Mouse (Mus musculus): Measurements from ENCODE around the gene Oas1f.
"Not testable (repeated sequence)": the region's sequence is repeated elsewhere in the genome, so short reads cannot be mapped to it uniquely, and the experiment has no call there.

Oas1f gene

DNA sequence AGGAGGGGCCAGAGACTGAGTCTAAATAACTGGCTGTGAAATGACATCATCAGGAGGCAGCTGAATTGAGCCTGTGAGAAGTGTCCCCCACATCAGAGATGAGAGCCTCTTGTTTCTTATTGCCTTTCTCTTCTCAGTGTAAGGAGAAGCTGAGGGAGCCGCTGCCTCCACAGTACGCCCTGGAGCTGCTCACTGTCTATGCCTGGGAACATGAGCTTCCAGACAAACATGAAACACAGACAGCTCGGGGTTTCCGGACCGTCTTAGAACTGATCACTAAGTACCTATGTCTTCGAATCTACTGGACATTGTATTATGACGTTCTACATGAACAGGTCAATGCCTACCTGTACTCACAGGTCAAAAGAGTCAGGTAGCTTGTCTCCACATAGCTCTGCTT lies 23.6 kb downstream of the Oas1f start:
- in situ Hi-C loops (cut with MboI, MseI) = no loop called here

DNA sequence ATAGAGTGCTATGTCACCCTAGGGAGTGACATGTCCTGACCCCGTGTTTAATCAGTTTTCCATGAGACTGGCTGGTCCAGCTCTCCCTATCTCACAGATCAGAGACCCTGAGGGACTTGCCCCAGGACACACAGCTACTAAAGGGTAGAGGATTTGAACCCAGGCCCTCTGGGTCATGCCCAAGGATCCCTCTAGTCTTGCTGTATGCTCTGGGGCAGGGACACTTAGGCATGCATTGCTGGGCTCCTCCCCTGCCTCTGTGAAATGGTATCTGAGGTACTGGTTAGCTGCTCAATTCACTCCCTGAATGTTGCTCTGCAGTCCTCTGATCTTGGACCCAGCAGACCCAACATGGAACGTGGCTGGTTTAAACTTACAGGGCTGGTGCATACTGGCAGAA lies 24.3 kb downstream of the Oas1f start:
- in situ Hi-C loops (cut with MboI, MseI) = no loop called here

DNA sequence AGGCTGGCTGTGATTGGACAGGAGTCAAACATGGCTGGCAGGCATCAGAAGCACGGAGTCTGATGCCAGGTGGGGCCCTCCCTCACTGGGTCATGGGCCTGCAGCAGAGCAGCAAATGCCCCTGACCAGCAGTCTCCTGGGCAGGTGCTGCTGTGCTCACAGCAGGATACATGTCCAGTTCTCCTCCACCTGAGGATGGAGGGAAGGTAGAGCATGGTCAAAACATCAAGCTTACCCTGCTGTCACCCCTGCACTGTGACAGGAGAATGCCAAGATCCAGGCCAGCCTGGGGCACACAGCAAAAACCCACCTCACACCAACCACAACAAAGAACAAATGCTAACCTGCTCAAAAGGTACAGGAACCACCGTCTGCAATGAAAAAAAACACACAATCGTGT lies 29.7 kb downstream of the Oas1f start:
- in situ Hi-C loops (cut with MboI, MseI) = not testable (repeated sequence)

DNA sequence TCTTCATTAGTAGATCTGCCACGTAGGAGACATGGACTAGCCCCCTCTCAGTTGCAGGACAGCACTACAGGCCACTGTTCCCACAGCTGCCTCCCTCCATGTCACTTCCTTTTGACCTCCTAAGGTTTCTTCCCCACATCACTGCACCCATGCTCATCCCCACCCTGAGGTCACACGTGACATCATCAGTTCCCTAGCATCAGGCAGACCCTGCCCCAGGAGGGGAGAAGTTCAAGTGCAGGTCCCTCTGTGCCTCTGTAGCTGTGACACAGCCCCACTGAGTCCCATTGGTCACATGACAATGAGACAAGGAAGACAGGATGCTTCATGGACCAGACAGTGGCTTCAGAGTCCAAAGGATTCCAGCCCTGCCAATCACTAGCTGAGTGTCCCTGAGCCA lies 30.2 kb downstream of the Oas1f start:
- in situ Hi-C loops (cut with MboI, MseI) = not testable (repeated sequence)

DNA sequence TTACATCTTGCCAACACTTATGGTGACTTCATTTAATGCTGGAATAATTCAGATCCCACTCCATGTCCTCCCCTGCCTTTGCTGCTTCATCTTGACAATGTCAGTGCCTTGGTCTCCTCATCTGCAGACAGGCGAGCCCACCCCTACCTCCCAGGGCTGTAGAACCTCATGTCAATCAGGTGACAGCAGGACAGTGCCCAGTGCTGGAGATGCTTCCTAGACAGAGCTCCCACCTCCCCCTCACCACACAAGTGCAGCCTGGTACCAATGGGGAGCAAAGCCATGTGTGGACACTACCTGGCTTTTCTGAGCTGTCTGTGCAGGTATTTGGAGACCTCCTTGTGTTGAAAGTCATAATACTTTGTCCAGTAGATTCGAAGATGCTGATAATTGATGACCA lies 31.6 kb downstream of the Oas1f start:
- in situ Hi-C loops (cut with MboI, MseI) = not testable (repeated sequence)

DNA sequence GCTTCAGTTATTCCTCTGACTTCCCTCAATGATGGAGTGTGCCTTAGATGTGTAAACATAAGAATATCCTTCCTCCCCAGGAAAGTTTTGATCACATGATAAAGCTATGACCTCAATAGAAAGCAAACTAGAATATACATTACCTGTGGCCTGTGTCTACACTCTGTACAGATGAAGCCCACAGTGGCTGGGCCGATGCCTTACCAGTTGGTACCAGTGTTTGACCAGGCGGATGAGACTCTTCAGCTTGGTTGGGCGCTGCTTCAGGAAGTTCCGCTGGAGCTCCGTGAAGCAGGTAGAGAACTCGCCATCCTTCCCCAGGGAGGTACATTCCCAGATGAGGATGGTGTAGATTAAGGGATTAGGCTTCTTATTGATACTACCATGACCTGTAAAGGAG lies 34.5 kb downstream of the Oas1f start:
- in situ Hi-C loops (cut with MboI, MseI) = not testable (repeated sequence)

DNA sequence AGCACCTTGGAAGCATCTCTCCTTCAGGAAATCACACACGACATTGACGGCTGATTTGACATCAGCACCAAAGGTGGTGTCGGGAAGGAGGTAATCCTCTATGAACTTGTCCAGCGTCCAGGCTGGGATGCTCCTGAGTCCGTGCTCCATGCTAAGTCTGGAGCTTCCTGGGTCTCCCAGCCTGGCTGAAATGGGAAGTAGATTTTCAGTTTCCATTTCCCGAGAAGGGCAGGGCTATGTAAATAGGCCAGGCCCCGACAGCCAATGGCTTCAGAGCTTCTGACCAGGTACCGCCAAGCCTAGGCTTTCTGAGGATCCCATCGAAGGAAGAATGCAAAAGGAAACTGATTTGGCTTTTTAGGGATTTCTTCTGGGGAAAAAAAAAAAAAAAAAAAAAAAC lies 40.2 kb downstream of the Oas1f start, which contains the start of gene Oas1g:
Oas1g (minus strand) TSS at position 201 of the 400 bp plus-strand sequence.
- in situ Hi-C loops (cut with MboI, MseI) = not testable (repeated sequence)

DNA sequence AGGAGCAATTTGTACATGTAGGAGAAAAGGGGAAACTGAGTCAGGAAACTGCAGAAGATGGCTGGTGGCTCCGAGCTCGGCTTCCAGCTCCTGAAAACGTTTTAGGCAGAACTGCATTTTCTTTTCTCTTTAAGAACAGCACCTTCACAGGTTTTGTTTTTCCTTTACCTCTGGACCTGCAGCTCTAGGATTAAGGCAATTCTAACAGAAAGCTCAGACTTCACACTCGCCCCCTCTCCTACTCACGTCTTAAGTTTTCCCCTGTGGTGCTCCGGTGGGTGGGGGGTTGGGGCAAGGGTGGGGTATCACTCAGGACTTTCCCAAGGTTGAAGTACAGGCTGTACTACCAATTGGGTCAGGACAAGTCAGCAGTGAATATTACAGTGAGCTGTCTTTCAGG lies 40.7 kb downstream of the Oas1f start:
- in situ Hi-C loops (cut with MboI, MseI) = no loop called here

DNA sequence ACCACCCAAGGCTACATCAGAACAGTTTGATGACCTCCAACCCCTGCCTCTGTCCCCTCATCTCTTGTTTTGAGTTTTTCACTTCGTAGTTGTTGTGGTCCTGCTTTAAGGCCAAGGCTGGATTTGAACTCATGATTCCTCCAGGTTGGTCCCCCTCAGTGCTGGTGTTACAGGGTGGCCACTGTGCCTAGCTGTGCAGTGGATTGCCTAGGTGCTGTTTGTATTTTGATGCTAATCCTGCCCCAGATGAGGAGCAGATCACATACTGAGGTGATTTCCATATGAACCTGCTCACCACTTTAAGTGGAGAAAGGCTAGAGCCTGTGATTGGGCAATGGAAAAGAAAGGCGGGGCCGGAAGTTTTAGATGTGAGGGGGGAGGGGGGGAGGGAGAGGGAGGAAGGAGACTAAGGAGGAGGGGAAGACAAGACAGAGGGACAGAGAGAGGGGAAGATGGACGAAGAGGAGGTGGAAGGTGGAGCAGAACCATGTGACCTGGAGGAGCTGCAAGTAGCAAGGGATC lies 41.2 kb downstream of the Oas1f start:
- in situ Hi-C loops (cut with MboI, MseI) = not testable (repeated sequence)

DNA sequence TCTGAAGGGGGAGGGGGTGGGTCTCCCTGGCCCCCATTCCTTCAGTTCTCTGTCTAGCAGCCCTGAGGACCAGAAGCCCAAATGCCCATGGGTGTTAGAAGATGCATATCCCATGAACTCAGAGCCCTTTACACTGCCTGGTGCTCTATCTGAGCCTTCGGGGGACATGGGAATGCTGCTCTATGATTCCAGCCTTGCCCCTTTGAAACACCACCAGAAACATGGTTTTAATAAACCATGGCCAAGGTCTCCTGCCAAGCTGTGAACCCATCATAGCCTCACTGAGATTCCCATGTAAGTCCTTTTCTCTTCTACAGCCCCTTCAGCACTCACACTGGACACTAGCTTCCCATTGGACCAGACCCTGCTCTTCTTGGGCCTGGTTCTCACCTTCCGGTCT lies 42.9 kb downstream of the Oas1f start:
- in situ Hi-C loops (cut with MboI, MseI) = no loop called here

DNA sequence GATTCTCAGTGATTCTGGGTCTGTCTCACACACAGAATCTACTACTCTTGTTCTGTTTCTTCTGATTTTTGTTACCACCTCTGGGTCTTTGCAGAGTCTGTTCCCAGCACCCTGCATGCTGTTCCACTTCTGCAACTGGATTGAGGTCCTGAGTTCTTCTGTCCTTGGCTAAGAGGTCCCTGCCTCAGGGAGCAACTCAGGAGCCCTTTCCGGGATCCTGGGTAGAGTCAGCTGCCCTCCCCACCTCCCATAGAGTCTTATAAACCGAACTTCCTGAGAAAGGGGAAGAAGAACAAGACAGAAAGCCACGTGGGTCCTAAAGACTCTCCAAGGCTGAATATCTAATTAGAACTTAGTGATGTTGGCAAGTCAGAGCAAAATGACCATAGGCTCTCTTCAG lies 43.8 kb downstream of the Oas1f start:
- in situ Hi-C loops (cut with MboI, MseI) = no loop called here

DNA sequence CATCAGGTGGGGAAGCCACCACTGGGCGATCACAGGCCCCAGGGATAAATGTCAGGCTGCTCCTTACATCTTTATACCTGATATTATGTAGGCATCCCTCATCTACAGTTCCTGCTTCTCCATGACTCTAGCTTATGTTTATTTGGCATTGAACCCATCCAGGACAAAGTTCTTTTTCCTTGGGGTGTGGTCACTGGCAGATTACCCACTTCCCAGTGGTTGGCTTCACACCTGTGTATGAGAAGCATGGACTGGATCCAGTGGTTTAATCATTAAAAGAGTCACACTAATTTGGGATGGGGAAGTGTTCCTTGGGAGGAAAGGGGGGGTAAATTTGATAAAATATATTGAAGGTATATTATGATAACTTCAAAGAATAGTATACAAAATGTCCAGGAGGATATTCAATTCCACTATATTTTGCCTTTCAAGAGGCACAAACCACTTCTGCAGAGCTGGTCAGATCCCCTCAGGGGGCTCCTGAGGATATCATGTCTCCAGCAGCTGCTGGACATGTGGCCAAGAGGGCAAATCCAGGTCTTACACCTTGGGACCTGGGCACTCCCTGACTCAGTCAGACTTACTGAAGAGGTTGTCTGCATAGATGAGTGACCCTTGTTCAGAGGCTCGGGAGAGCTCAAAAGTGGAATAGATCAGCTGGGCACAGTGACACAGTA lies 44.5 kb downstream of the Oas1f start:
- in situ Hi-C loops (cut with MboI, MseI) = not testable (repeated sequence)

DNA sequence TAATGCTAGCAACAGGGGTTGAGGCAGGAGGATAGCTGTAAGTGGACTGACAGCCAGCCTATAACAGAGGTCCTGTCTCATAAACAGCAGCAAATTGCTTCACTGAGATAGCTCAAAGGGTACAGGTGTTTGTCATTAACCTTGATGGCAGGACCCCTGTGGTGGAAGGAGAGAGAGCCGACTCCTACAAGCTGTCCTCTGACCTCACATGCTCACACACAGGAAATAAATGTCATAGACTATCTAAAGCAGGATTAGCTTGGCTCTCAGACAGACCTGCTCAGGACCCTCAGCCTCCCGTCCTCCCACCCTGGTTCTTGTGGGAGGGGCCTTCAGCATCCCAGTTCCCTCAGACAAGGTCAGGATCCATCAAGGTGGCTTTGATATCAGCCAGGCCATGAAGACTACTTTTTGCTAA lies 45.1 kb downstream of the Oas1f start:
- in situ Hi-C loops (cut with MboI, MseI) = no loop called here

DNA sequence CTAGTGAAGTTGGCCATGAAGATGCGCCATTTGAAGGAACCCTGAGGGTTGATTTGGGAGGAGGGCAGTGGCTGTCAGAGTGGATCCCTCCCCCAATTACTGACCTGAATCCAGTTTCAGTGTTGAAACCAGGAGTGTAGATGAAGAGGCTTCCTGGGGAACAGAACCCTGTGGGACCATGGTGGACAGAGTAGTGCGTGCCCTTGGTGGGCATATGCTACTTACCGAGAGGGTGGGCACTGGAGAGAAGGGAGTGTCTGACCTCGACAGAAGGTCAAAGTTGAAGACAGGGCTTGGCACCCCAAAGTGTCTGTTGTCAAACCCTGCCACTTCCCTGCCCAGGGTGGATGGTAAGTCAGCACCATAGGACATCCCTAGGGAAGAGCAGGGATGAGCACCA lies 46.7 kb downstream of the Oas1f start:
- in situ Hi-C loops (cut with MboI, MseI) = not testable (repeated sequence)

DNA sequence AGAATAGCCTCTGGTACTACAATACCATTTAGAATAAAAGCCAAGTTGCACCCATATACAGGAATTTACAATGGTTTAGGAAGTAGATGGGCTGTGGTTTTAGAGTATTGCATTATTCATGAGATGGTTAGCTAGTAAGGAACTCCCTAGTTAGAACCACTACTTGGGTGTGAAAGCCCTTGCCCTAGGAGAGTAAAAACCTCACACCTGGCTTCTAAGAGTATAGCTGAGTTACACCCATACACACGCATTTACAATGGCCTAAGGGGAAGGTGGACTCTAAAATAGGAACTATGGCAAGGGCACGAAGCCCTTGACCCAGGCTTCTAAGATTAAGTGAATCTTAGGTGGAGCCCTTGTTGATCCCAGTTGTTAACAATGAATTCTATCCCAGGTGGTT lies 47.5 kb downstream of the Oas1f start:
- in situ Hi-C loops (cut with MboI, MseI) = not testable (repeated sequence)

DNA sequence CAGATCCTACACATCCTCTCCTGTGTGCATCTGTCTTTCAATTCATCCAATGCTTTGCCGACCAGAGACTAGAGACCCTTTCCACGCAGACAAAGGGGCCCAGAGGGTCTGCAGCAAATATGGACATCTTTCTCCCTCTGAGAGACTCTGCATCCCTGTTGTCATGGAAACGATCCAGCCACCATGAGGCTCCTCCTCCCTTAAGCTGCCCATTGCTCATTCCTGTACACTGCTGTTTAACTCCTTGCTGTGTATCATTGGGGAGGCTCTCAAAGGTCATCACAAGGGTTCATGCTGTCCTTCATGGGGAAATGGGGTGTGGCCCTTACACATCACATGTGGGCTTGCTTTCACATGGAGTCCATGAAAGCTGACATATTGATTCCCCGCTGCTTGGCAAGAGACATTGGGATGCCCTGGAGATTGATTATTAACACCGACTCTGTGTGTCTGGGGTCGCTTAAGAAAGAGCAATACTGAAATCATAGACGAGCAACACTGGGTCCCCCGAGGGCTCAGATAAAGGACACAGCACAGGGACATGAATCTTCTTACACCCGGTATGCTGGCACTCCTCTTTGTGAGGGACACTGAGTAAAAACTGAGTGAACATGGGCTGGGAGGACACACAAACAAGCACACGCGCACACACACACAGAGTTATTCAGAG lies 48.2 kb downstream of the Oas1f start:
- in situ Hi-C loops (cut with MboI, MseI) = no loop called here

DNA sequence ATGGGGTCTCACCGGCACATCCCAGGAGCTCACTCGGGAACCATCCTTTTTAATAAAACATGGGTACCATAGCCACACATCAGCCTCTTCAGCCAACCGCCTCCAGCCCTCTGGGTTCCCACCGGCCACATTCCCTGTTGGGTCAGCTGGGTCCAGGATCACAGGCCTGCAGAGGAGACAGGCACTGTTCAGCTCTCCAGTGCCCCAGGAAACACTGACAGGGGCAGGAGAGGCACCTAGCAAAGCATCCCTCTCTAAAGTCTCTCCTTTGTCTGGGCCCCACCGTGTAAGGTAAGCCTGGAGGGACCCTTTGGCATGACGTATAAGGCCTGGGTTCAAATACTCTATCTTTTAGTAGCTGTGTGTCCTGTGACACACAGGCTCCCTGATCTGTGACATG lies 51.1 kb downstream of the Oas1f start:
- in situ Hi-C loops (cut with MboI, MseI) = no loop called here

DNA sequence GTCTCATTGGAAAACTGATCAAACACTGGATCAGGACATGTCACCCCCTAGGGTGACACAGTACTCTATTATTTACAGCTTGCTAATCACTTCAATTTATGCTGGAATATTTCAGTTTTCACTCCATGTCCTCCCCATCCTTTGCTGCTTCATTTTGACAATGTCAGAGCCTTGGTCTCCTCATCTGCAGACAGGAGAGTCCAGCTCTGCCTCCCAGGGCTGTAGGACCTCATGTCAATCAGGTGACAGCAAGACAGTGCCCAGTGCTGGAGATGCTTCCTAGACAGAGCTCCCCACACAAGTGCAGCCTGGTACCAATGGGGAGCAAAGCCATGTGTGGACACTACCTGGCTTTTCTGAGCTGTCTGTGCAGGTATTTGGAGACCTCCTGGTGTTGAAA lies 51.6 kb downstream of the Oas1f start:
- in situ Hi-C loops (cut with MboI, MseI) = no loop called here

DNA sequence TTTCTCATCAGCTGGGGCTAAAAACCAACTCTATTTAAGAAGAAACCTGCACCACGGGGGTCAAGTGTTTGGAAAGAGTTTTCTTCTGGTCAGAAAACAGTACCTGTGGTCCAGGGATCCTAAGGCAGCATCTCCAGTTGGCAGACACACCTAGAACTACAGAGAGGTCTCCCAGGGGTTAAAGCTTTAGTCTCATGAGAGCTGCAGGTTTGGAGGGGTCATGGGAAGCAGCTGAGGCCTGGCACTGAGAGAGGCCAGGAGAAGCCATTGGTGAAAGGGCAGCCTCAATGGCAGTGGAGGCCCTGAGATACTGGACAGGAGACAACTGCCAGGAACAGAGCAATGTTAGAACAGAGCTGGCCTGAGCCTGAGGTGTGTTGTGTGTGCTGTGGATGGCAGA lies 53.5 kb downstream of the Oas1f start:
- in situ Hi-C loops (cut with MboI, MseI) = no loop called here

DNA sequence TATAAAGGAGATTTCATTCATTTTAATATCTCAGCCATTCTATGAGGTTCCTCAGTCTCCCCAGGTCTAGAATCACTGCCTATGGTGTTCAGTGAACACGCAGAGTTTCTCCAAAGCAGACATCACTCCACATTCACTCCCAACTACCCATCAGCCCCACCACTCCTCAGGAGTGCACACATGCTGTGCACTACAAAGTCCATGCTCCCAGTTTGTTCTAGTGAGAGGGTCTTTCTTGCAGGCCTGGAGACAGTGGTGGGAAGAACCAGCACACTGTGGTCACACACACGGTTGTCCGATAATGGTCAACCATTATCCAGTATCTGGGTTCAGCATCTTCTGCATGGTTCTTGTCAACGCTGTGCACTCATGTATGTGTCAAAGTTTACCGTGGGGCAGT lies 54.9 kb downstream of the Oas1f start:
- in situ Hi-C loops (cut with MboI, MseI) = no loop called here

DNA sequence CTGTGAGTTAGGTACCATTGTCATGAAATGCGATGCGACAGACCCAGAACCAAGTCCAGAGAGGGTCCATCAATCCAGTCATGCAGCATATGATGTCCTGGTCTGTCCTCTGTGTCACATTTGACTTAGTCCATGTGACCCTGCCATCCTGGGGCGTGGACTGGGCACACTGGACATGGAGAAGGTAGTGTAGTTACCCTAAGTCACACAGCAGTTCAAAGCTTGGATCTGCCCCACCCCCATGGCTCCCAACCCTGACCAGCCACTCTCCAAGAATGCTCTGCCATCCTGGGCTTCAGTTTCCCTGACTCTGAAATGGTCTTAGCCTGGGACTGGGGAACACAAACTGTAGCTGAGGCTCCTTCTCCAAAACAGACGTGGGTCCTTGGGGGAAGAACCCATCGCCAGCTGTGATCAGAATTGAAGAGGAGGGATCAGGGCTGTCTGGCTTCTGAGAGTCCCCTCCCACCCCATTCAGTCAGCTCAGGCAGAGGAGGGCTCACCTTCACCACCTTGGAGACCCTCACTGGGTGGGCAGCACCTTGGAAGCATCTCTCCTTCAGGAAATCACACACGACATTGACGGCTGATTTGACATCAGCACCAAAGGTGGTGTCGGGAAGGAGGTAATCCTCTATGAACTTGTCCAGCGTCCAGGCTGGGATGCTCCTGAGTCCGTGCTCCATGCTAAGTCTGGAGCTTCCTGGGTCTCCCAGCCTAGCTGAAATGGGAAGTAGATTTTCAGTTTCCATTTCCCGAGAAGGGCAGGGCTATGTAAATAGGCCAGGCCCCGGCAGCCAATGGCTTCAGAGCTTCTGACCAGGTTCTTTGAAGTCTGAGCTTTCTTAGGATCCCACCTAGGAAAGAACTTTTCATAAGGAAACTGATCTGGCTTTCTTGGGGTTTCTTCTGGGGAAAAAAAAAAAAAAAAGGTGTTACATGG lies 59.9 kb downstream of the Oas1f start, which contains the start of gene Oas1a:
Oas1a (minus strand) TSS at position 731 of the 943 bp plus-strand sequence.
- in situ Hi-C loops (cut with MboI, MseI) = not testable (repeated sequence)
